Mouse (Mus musculus): Measurements from ENCODE around the gene Lsm8. TPM values are rescaled to one million over a fixed set of nuclear protein-coding genes. Genes with fewer than 3 reads are reported as not detected.
"Not testable (repeated sequence)": the region's sequence is repeated elsewhere in the genome, so short reads cannot be mapped to it uniquely, and the experiment has no call there.

Gene Lsm8
- total RNA-seq (2021), result 10 to 100 TPM; 15.5 to 17.0 TPM
- long read RNA-seq, experiment 1, transcript Lsm8-201 (4 exons, 807 nt), result major isoform, 14 of 14 reads
- long read RNA-seq, experiment 1, partial matches to known transcripts, result 0 of 14 reads
- long read RNA-seq, experiment 1, other reads (novel, unspliced or antisense), result 0 of 14 reads
- long read RNA-seq, experiment 2, transcript Lsm8-201 (4 exons, 807 nt), result major isoform, 11 of 12 reads
- long read RNA-seq, experiment 2, partial matches to known transcripts, result 0 of 12 reads
- long read RNA-seq, experiment 2, other reads (novel, unspliced or antisense), result 1 of 12 reads

DNA sequence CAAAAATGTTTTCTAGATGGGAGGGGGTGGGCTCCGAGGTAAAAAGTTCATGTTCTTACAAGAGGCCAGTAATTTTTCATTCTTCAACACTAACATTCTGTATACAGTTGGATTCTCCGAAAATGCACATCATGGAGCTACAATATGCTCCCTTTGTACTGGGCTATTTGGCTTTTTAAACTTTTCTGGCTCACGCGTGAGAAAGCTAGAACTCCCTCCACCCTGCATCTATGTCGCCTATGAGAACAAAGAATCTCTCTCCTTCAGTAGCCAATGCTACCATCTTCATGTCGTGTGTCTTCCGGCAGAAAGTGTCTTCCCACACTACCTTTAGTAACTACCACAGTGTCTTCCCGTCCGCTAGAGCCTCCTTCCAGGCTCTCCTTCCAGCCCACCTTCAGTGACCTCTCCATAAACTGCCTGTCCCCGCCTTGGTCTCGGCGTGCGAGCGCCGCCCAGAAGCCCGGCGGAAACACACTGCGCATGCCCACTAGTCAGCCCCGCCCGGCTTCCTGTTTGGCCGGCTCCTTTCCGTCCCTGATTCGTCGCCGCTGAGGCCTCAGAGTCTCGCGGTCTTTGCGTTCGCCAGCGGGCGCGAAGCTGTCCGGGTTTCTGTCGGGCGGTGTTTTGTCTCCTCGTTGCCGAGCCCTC lies at the start of gene Lsm8:
Gene Lsm8 (plus strand): TSS at position 529 of the 651 bp plus-strand sequence.
- intact Hi-C loops (cut with DNase I; ENCODE audit: low total_unique reads), result no loop called here
- DNase-seq, result peak; percentile 98

DNA sequence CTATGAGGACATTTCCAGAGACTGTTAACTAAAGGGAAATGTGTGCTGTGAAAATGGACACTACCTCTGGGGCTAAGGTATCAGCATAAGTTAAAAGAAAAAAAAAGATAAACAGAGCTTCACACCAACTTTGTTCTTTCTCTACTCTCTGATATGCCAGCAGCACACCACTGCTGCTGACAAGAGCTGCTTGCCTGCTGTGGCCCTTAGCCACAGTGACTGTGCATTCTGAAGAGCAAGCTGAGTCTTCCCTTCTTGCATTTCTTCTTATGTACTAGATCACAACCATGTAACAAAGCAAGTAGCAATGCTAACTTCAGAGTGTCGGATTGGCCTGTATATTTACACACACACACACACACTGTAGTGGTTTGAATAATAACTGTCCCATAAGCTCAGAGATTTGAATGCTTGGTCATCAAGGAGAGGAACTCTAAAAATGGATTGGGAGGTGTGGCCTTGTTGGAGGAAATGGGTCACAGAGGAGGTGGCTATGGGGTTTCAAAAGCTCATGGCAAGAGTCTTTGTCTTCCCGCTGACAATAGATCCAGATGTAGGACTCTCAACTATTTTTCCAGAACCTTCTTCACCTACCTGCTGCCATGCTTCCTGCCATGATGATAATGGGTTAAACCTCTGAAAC lies 47.4 kb upstream of the Lsm8 start:
- no peak for DNase-seq
- intact Hi-C loops (cut with DNase I; ENCODE audit: low total_unique reads), result no loop called here

DNA sequence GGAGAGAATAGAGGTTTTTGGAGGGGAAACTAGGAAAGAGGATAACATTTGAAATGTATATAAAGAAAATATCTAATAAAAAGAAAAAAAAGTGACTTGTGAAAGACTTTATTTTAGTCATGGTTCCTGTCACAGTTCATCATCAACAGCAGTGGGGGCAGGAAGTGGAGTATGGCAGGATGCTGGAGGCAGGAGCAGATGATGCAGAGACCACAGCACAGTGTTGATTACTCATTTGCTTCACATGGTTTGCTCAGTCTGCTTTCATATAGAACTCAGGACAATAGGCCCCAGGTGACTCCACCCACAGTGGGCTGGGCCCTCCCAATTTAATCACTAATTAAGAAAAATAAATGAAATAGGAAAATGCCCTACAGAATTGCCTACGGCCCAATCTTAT lies 35.8 kb upstream of the Lsm8 start:
- no peak for DNase-seq
- intact Hi-C loops (cut with DNase I; ENCODE audit: low total_unique reads), result no loop called here

DNA sequence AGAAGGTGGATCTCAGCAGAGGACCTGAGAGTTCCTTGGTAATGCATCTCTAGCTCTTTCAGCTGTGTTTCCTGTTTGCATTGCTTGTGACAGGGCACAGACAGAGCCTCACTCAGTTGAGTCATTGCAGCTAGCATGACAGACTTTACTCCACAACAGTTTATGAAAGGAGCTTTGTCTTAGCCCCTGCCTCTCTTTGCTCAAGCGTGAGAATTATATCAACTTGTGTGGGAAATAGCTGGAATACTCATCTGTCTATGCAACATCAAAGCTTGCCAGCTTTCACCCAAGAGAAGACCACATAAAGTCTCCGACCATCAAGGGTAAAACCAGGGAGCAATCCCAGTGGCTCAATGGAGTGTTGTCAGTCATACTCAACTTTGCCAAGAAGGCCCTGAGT lies 32.8 kb upstream of the Lsm8 start:
- no peak for DNase-seq
- intact Hi-C loops (cut with DNase I; ENCODE audit: low total_unique reads), result no loop called here

DNA sequence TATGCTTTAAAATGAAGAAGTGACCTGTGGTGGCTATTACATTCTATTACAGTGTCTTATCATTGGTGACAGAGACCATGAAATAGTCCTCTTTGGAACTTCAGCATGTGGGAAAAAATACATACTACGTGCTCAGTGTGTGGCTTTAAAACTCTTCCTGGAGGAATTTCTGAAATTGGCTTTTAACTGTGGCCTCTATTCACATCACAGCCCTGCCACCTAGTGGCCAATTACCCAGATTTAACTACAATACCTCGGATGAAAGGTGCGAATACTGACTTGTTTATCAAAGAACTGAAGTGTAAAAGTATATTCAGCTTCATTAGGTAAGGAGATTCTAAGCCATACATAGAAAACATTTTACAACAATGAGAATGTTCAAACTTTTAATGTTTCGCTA lies 29.0 kb upstream of the Lsm8 start:
- DNase-seq, result peak; percentile 23
- intact Hi-C loops (cut with DNase I; ENCODE audit: low total_unique reads), result no loop called here

DNA sequence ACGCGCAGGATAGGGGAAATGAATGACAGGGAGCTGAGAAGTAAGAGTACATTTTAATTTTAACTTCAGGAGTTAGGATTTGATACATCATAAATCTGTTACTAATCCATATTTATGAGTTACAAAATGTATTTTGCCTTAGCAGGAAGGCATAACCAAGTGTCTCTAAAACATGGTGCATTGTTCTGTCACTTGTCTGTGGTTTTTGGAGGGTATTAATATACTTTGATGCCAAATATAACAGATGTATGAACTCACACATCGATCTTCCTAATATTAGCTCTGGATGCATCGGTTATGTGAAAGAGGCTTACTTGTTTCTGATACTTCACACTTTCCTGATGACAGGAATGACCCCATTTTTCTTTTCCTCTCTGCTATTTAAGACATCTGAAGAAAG lies 28.1 kb upstream of the Lsm8 start:
- DNase-seq, result no peak
- intact Hi-C loops (cut with DNase I; ENCODE audit: low total_unique reads), result loop anchor here (5.0 kb wide), 1 partner anchor 418 kb away; no protein-coding TSS in a partner anchor

DNA sequence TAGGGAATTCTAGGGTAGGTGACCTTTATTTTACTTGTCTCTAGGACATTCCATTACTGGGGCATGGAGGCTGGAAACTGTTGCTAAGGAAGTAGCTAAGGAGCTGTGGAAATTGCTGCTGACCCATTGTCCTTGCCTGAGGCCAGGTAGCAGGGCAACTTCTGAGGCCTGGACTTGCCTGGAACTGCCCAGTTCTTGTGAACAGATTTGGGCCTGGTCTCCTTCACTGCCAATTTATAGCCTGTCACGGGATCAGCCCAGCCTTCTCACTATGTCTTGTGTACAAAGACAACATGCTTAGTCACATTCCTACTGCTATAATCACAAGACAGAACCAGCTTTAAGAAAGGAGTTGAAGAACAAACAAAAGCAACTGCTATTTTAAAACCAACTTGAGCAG lies 25.6 kb upstream of the Lsm8 start:
- intact Hi-C loops (cut with DNase I; ENCODE audit: low total_unique reads), result loop anchor here (5.0 kb wide), 1 partner anchor 421 kb away; no protein-coding TSS in a partner anchor
- DNase-seq, result no peak

DNA sequence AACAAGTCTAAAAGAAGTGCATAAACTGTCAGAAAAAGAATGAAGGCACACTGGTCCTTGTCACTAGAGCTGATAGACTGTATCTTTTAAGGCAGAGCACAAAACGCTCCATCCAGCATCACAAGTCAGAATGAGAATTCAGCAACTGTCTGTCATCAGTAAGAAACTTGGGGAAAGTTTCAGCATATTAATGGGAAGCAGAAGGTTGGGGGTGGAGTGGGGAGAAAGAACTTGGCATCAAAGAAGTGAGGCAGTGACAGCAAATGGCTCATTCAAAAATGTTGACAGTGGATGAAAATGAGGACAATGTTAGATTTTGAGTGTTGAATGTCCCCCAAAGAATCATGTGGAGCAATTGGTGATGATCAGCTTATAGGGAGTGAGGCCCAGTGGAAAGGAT lies 15.4 kb upstream of the Lsm8 start:
- intact Hi-C loops (cut with DNase I; ENCODE audit: low total_unique reads), result no loop called here

DNA sequence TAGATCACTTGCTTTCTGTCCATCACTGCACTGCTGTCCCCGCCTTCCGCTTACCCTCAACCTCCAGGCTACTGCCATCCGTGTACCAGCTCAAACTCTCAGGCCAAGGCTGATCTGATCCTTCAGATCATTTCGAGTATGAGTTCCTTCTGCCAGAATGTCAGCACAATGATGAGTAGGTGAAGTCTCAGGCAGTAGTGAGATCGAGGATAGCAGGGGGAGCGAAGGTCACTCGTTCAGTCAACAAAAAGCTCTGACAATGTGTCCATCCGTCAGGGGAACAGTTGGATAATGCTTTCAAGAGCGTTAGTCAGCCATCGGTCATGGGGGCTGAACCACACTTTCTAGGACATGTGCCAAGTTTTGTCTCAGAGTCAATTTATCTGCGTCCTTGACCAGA lies 3.9 kb upstream of the Lsm8 start:
- DNase-seq; intact Hi-C loops (cut with DNase I; ENCODE audit: low total_unique reads): not testable (repeated sequence)

More for the DNA sequence above, 15.4 kb upstream of the Lsm8 start:
- no peak for DNase-seq

DNA sequence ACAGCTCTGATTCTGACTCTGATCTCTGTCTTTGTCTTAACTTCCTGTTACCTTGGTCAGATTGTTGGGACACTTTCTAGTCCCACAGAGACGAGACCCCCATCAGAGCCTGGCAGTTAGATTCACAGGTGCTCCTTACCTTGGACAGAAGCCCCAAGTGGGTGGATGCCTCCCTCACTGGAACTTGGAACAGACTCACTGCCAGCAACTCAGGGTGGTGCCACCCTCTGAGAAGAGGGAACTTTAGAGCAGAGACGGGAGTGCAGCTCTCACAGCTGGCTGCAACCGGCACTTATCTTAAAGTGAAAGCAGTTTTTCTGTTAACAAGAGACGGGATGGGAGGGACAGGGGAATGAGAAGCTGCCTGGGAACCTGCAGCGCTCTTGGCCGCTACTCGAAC lies 2.8 kb upstream of the Lsm8 start:
- intact Hi-C loops (cut with DNase I; ENCODE audit: low total_unique reads); DNase-seq: not testable (repeated sequence)

DNA sequence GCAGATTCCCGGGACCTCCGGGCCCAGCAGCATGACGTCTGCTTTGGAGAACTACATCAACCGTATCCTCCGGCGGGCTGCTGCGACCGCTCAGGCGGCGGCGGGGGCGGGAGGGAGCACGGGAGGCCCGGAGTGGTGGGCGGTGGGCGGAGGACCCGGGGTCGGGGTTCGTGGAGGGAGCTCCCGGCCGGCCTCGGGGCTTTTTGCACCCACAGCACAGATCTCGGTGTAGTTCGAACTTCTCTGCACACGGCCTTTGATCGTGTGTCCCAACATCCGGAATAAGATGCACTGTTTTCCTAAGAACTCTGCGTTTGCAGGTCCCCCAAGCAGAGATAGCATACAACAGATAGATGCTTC lies 303 bp downstream of the Lsm8 start:
- intact Hi-C loops (cut with DNase I; ENCODE audit: low total_unique reads), result no loop called here
- no peak for DNase-seq

DNA sequence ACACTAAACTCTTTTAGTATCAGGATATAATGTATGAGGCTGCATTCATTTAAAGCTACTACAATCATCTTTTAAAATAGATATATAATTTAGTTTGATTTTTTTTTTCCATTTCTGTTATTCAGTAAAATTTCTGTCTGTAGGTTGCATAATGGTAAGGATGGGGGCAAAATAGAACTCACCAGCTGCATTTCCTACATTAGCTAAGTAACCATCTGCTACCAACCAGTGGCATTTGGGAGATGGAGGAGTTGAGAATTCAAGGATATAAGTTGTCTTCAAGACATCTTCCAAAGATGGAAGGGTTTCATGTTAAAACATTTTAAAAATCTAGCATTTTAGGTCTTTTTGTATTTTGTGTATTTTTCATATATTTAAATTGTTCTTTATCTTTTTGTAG lies 6.9 kb downstream of the Lsm8 start:
- intact Hi-C loops (cut with DNase I; ENCODE audit: low total_unique reads), result no loop called here
- no peak for DNase-seq

DNA sequence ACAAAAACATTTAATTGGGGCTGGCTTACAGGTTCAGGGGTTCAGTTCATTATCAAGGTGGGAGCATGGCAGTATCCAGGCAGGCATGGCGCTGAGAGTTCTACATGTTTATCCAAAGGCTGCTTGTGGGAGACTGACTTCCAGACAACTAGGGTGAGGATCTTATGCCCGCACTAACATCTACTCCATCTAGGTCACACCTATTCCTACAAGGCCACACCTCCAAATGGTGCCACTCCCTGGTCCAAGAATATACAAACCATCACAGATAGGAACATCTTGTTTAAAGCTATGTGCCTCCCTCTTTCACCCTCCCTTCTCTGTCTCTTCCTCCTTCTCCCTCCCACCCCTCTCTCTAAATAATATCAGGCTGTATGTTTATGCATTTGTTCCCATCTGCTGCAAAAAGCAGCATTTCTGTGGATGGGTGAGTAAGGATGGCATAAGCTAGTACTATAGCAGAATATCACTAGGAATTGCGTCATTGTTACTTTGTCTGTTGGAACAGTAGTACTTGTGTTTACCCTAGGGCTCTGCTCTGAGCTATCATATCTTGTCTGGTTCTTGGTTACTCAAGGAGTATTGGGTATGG lies 8.2 kb downstream of the Lsm8 start:
- intact Hi-C loops (cut with DNase I; ENCODE audit: low total_unique reads), result no loop called here
- no peak for DNase-seq

DNA sequence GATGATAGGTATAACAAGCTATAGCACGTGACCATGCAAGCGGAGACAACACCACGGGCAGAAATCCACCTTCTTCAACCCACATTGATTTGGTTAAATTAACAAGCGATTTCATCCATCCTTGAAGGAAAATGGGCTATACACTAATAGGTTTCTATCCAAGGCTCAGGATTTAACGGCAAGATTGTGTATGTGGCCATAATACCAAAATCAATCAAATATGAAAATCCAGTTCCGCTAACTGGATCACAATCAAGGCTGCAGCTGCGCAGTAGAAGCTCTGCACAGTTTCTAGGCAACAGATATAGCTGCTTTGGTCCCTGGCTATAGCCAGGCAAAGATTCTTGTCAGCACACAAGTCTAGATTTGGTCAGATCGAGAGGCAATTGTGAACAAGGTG lies 17.6 kb downstream of the Lsm8 start, which contains the start of gene Ankrd7:
Gene Ankrd7 (plus strand): TSS at position 301 of the 400 bp plus-strand sequence.
- intact Hi-C loops (cut with DNase I; ENCODE audit: low total_unique reads), result no loop called here
- DNase-seq, result no peak

DNA sequence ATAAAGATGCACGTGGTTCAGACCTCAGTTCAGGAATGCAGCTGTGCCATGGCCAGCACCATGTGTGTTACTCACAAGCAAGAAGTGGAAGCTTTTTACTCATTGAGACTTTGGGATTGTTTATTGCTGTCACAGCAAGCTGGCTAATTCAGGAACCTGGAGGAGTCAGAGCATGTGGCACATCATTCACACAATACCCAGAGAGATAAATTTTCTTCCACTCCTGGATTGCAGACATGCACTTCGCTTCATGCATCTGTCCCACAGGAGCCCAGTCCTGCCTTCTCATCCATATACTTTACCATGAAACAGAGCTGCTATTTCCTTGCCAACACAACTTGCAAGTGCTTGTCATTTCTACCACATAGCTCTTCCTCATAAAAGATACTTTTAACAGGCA lies 40.7 kb downstream of the Lsm8 start:
- intact Hi-C loops (cut with DNase I; ENCODE audit: low total_unique reads), result no loop called here
- DNase-seq, result no peak

DNA sequence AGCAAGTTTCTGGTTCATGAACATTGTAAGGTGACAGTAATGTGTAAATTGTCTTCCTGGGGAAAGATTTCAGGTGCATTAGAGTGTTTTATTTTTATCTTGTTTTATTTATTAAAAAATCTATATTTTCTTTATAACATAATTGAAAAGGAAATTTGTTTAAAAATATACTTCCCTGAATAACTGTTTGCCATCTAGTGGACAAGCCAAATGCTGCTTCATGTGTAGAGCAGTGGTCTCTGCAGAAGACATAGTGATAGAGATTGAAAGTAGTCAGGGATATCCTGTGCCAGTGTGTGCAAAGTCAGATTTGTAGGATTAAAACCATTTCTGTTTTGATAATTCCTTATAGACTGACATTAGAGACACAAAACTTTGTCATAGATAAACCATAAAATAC lies 45.8 kb downstream of the Lsm8 start:
- intact Hi-C loops (cut with DNase I; ENCODE audit: low total_unique reads), result no loop called here
- DNase-seq, result no peak

Other genes starting within 250 kb of the Lsm8 start
- gene Ankrd7, start 17.7 kb downstream of the Lsm8 start, total RNA-seq (2021), result not detected

Measured in gastrocnemius, postnatal 14 days (tissue).